Mouse (Mus musculus) spleen, postnatal 14 days (tissue): ENCODE measurements around the gene 4921509C19Rik.
"Not testable (repeated sequence)": the region's sequence is repeated elsewhere in the genome, so short reads cannot be mapped to it uniquely, and the experiment has no call there.

Experiments
- DNase-seq, 2 experiments: peaks; one replicate each; pipeline ENCODE4 v3.0.0; 2021 to 2022; ENCODE audit warnings: low spot score in 2 of 2

Gene 4921509C19Rik

GRCm38 (mm10) chr2:151476053-151476452, at the start of gene 4921509C19Rik:
4921509C19Rik (minus strand) TSS chr2:151476153.
- DNase-seq: not testable (repeated sequence)

GRCm38 (mm10) chr2:151525520-151525919, 49.6 kb upstream of the 4921509C19Rik start:
- no peak for DNase-seq

- no peak for DNase-seq
Measured at GRCm38 (mm10) chr2:151524324-151525041, 48.5 kb upstream of the 4921509C19Rik start.

GRCm38 (mm10) chr2:151519000-151519399, 43.0 kb upstream of the 4921509C19Rik start:
- DNase-seq: no peak

GRCm38 (mm10) chr2:151513525-151514285, 37.8 kb upstream of the 4921509C19Rik start:
- DNase-seq: no peak

GRCm38 (mm10) chr2:151512199-151512598, 36.2 kb upstream of the 4921509C19Rik start:
- no peak for DNase-seq

GRCm38 (mm10) chr2:151504226-151504625, 28.3 kb upstream of the 4921509C19Rik start:
- DNase-seq: no peak

- no peak for DNase-seq
Measured at GRCm38 (mm10) chr2:151500442-151501007, 24.6 kb upstream of the 4921509C19Rik start.

- no peak for DNase-seq
Measured at GRCm38 (mm10) chr2:151498358-151498757, 22.4 kb upstream of the 4921509C19Rik start.

- DNase-seq: peak; percentile 89 to 95
Measured at GRCm38 (mm10) chr2:151494035-151494803, 18.3 kb upstream of the 4921509C19Rik start, which contains the start of gene Nsfl1c. Nsfl1c (plus strand) TSS chr2:151494182.

- no peak for DNase-seq
Measured at GRCm38 (mm10) chr2:151486496-151486895, 10.5 kb upstream of the 4921509C19Rik start.

- DNase-seq: not testable (repeated sequence)
Measured at GRCm38 (mm10) chr2:151434971-151435370, 41.0 kb downstream of the 4921509C19Rik start.

GRCm38 (mm10) chr2:151434203-151434602, 41.8 kb downstream of the 4921509C19Rik start:
- not testable (repeated sequence) for DNase-seq
